Mouse (Mus musculus): ENCODE data around the gene Plin5. TPM values are rescaled to one million over a fixed set of nuclear protein-coding genes. Genes with fewer than 3 reads are reported as not detected.
A peak's percentile ranks its signal among the peaks of the same experiment; 100 is the strongest.

The Plin5 gene
- total and polyA plus RNA-seq, 2 experiments = 19.2 to 42.7 TPM

DNA sequence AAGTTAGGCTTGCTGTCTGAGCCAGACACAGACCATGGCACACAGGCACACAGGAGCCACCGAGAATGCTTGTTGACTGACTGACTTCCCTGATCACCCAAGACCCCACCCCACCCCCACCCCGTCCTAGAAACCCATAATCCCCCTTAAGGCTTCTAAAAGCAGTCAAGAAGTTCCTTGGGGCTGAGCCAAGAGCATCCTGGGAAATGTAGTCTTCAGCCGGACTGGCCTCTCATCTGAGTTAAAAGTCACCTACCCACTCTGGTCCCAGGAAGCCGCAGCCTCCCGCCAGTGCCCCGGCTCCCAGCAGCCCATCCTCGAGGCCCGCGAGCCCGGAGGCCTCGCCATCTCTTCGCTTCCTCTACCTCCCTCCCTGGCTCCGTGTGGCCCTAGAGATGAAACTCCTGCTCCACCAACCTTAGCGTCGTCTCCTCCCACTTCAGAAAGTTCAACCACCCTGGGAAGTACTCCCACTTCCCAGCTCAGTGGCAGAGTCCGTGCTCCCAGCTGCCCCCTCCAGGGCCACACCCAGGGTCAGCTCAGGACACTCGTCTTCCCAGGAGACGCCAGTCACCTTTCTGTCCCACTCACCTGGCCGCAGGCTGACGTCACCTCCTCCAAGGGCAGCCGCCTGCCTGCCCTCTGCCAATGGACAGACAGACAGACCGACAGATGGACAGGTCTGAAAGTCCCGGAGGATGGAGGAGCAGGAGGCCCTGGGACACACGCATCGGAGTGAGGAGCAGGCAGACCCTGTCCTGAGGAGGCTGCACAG, 20.6 kb upstream of the Plin5 start:
- Histone ChIP-seq H3K27ac (replicated peaks; ENCODE audit: insufficient read depth, low read depth, low read length) (no peak overlapping the region), H3K4me1 (ENCODE audit: control insufficient read depth, insufficient read depth, low read length) (peaks cover 5% of the 10 kb centered on the region; the same call in 1 of the 2 replicates), H3K36me3 (ENCODE audit: control insufficient read depth, insufficient read depth, low read length) (no peaks in the 10 kb centered on the region), H3K79me2 (ENCODE audit: control insufficient read depth, insufficient read depth, low read length) (no peaks in the 10 kb centered on the region), H3K9ac (ENCODE audit: low read depth, low read length) (no peak overlapping the region), H3K4me3 (ENCODE audit: insufficient read depth, low read depth, low read length) (no peak overlapping the region), H3K27me3 (ENCODE audit: control insufficient read depth, insufficient read depth, low read length) (peaks cover 15% of the 10 kb centered on the region)
- TF ChIP-seq CTCF (IDR thresholded peaks at IDR 0.05; ENCODE audit: low read depth, low read length) (no peak), POLR2A (IDR thresholded peaks at IDR 0.05; ENCODE audit: extremely low read depth, insufficient read depth, low read length) (no peak)
- 43% methylated on average over 25 of the region's 25 CpGs for WGBS
- no peak for DNase-seq (ENCODE audit: extremely low read depth, low read depth, low spot score)

- Histone ChIP-seq H3K4me1 (ENCODE audit: control insufficient read depth, insufficient read depth, low read length) (peaks cover 5% of the 10 kb centered on the region; the same call in 1 of the 2 replicates), H3K4me3 (ENCODE audit: insufficient read depth, low read depth, low read length) (no peak overlapping the region), H3K27ac (replicated peaks; ENCODE audit: insufficient read depth, low read depth, low read length) (peak overlapping the region; percentile 32; the same call in 1 of the 2 replicates), H3K79me2 (ENCODE audit: control insufficient read depth, insufficient read depth, low read length) (no peaks in the 10 kb centered on the region), H3K9ac (ENCODE audit: low read depth, low read length) (no peak overlapping the region), H3K27me3 (ENCODE audit: control insufficient read depth, insufficient read depth, low read length) (peaks cover 8% of the 10 kb centered on the region), H3K36me3 (ENCODE audit: control insufficient read depth, insufficient read depth, low read length) (no peaks in the 10 kb centered on the region)
- no peak for DNase-seq (ENCODE audit: extremely low read depth, low read depth, low spot score)
- WGBS = 88% methylated on average over 7 of the region's 7 CpGs
- TF ChIP-seq POLR2A (IDR thresholded peaks at IDR 0.05; ENCODE audit: extremely low read depth, insufficient read depth, low read length) (no peak), CTCF (IDR thresholded peaks at IDR 0.05; ENCODE audit: low read depth, low read length) (no peak)
Measured at GRCm38 (mm10) chr17:56136558-56136957, 19.2 kb upstream of the Plin5 start.

- Histone ChIP-seq H3K9ac (ENCODE audit: low read depth, low read length) (peak overlapping the region; percentile 54), H3K4me1 (ENCODE audit: control insufficient read depth, insufficient read depth, low read length) (peaks cover 5% of the 10 kb centered on the region; the same call in 1 of the 2 replicates), H3K27ac (replicated peaks; ENCODE audit: insufficient read depth, low read depth, low read length) (peak overlapping the region; percentile 55), H3K36me3 (ENCODE audit: control insufficient read depth, insufficient read depth, low read length) (no peaks in the 10 kb centered on the region), H3K27me3 (ENCODE audit: control insufficient read depth, insufficient read depth, low read length) (no peaks in the 10 kb centered on the region; the same call in 1 of the 2 replicates), H3K79me2 (ENCODE audit: control insufficient read depth, insufficient read depth, low read length) (no peaks in the 10 kb centered on the region), H3K4me3 (ENCODE audit: insufficient read depth, low read depth, low read length) (peak overlapping the region; percentile 56)
- TF ChIP-seq CTCF (IDR thresholded peaks at IDR 0.05; ENCODE audit: low read depth, low read length) (peak; percentile 97), POLR2A (IDR thresholded peaks at IDR 0.05; ENCODE audit: extremely low read depth, insufficient read depth, low read length) (no peak)
- 3% methylated on average over 27 of the region's 27 CpGs for WGBS
- DNase-seq (ENCODE audit: extremely low read depth, low read depth, low spot score) = peak; percentile 23
Measured at GRCm38 (mm10) chr17:56134463-56134971, 17.1 kb upstream of the Plin5 start.

DNA sequence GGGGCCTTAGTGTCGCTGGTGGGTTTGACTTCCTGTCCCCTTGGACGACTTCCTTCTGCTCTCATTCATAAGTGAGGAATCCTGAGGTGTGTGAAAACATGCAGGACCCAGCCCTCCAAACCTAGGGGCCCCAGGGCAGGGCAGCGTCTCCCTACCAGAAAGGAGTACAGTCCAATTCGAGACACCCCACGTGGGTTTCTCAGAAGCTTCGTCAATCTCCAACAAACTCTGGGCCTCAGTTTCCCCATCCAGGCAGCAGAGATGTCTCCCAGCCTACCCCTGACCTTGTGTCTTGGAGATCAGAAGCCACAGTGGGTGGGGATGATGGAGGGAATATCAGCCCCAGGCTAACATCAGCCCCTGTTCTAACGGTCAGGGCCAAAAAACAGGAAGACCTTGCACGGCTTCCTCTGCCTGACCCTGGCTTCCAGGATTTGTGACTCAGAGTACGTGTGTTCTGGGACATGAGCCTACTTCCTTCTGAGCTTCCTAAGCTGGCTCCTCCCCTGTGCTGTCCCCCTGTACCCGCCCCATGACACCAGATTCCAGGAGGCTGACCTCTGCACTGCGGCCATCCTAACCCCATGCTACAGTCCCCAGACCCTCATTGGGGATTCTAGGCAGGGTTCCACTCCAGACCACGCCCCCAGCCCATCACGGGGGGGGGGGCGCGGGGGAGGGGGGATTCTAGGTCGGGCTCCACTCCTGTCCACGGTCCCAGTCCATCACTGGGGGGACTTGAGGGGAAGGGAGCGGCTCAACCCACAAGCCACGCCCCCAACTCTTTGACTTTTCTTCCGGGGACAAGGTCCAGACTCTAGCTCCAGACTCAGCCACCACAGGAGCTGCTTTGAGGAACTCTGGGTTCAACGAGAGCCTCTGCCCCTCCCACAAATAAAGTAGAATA, 16.3 kb upstream of the Plin5 start:
- Histone ChIP-seq H3K4me1 (ENCODE audit: control insufficient read depth, insufficient read depth, low read length) (peaks cover 5% of the 10 kb centered on the region; the same call in 1 of the 2 replicates), H3K36me3 (ENCODE audit: control insufficient read depth, insufficient read depth, low read length) (no peaks in the 10 kb centered on the region), H3K9ac (ENCODE audit: low read depth, low read length) (peak overlapping the region; percentile 26), H3K4me3 (ENCODE audit: insufficient read depth, low read depth, low read length) (peak overlapping the region; percentile 30), H3K79me2 (ENCODE audit: control insufficient read depth, insufficient read depth, low read length) (no peaks in the 10 kb centered on the region), H3K27ac (replicated peaks; ENCODE audit: insufficient read depth, low read depth, low read length) (peak overlapping the region; percentile 92), H3K27me3 (ENCODE audit: control insufficient read depth, insufficient read depth, low read length) (no peaks in the 10 kb centered on the region)
- 16% methylated on average over 21 of the region's 21 CpGs for WGBS
- TF ChIP-seq POLR2A (IDR thresholded peaks at IDR 0.05; ENCODE audit: extremely low read depth, insufficient read depth, low read length) = no peak
- no peak for TF ChIP-seq CTCF (IDR thresholded peaks at IDR 0.05; ENCODE audit: low read depth, low read length)
- peak; percentile 71 for DNase-seq (ENCODE audit: extremely low read depth, low read depth, low spot score)

DNA sequence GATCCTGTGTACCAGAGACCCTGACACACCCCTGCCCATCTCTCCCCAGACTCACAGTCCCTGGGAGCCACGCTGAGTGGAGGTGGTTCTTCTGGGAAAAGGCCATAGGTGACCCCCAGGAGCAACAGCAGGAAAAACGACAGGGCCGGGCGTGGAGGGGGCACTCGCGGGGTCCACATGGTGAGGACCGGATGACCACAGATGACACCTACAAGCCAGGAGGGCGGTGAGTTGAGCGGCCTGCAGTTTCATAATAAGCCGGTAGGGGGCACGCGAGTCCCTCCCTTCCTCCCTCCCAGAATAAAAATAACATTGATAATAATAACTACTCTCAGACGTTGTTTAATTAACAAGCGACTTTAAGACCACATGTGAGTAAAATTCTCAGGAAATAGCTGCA, 15.3 kb upstream of the Plin5 start:
- WGBS = 6% methylated on average over 14 of the region's 14 CpGs
- Histone ChIP-seq H3K4me1 (ENCODE audit: control insufficient read depth, insufficient read depth, low read length) (peaks cover 5% of the 10 kb centered on the region; the same call in 1 of the 2 replicates), H3K4me3 (ENCODE audit: insufficient read depth, low read depth, low read length) (no peak overlapping the region), H3K36me3 (ENCODE audit: control insufficient read depth, insufficient read depth, low read length) (no peaks in the 10 kb centered on the region), H3K9ac (ENCODE audit: low read depth, low read length) (no peak overlapping the region), H3K79me2 (ENCODE audit: control insufficient read depth, insufficient read depth, low read length) (no peaks in the 10 kb centered on the region), H3K27ac (replicated peaks; ENCODE audit: insufficient read depth, low read depth, low read length) (no peak overlapping the region), H3K27me3 (ENCODE audit: control insufficient read depth, insufficient read depth, low read length) (no peaks in the 10 kb centered on the region)
- DNase-seq (ENCODE audit: extremely low read depth, low read depth, low spot score) = no peak
- no peak for TF ChIP-seq POLR2A (IDR thresholded peaks at IDR 0.05; ENCODE audit: extremely low read depth, insufficient read depth, low read length)
- peak; percentile 90 for TF ChIP-seq CTCF (IDR thresholded peaks at IDR 0.05; ENCODE audit: low read depth, low read length)

Data from liver, adult 2 months (tissue).